Mouse (Mus musculus) liver, adult 2 months (tissue): ENCODE data around the gene Usp48. TPM values are rescaled to one million over a fixed set of nuclear protein-coding genes. Genes with fewer than 3 reads are reported as not detected.

Source experiments
- DNase-seq: peaks from one replicate; pipeline ENCODE4 v3.0.0-alpha.2; 2011; ENCODE audit warnings: low read depth, low spot score; ENCODE audit errors: extremely low read depth
- H3K27ac ChIP-seq: fragments of 200-500 bp; replicated peaks from 2 replicates; pipeline ENCODE4 v1.5.1; 2012; ENCODE audit warnings: low read depth, mild to moderate bottlenecking, control low read depth, inconsistent platforms, low read length; ENCODE audit not compliant: insufficient read depth
- H3K27me3 ChIP-seq: fragments of 200-500 bp; 2 replicates; pipeline ENCODE4 v1.6.1; 2012; ENCODE audit warnings: mild to moderate bottlenecking, moderate library complexity, low read length, inconsistent platforms; ENCODE audit not compliant: control insufficient read depth, insufficient read depth
- H3K36me3 ChIP-seq: fragments of 200-500 bp; 2 replicates; pipeline ENCODE4 v1.6.1; 2012; ENCODE audit warnings: low read length, inconsistent platforms; ENCODE audit not compliant: control insufficient read depth, insufficient read depth
- H3K4me1 ChIP-seq: fragments of 200-500 bp; 2 replicates; pipeline ENCODE4 v1.6.1; 2011; ENCODE audit warnings: low read length; ENCODE audit not compliant: control insufficient read depth, insufficient read depth
- H3K4me3 ChIP-seq: fragments of 200-500 bp; 2 replicates; pipeline ENCODE4 v1.5.1; 2011; ENCODE audit warnings: low read depth, mild to moderate bottlenecking, control low read depth, low read length, moderate library complexity; ENCODE audit not compliant: insufficient read depth
- H3K79me2 ChIP-seq: fragments of 200-500 bp; 2 replicates; pipeline ENCODE4 v1.6.1; 2012; ENCODE audit warnings: inconsistent platforms, mild to moderate bottlenecking, low read length, moderate library complexity; ENCODE audit not compliant: control insufficient read depth, insufficient read depth
- H3K9ac ChIP-seq: fragments of 200-500 bp; 2 replicates; pipeline ENCODE4 v1.6.1; 2012; ENCODE audit warnings: low read depth, mild to moderate bottlenecking, control low read depth, inconsistent platforms, low read length
- CTCF ChIP-seq: fragments of 200-500 bp; IDR thresholded peaks from 2 replicates; pipeline ENCODE4 v1.5.1; 2011; ENCODE audit warnings: low read depth, low read length, control low read depth
- POLR2A ChIP-seq: fragments of 200-500 bp; IDR thresholded peaks from 2 replicates; pipeline ENCODE4 v1.6.1; 2011; ENCODE audit warnings: low read length, control low read depth; ENCODE audit not compliant: insufficient read depth; ENCODE audit errors: extremely low read depth
- WGBS: fragments of 180-500 bp; shearing (Covaris S2); methylation state at CpG from one replicate; pipeline ENCODE4 v1.1.7; 2018; 5-methylcytosine and 5-hydroxymethylcytosine counted together
- polyA plus RNA-seq: library from polyadenylated mRNA; depleted of rRNA; stranded (reverse); fragments of >200 nt; gene quantifications from 2 replicates; pipeline ENCODE4 v1.2.3, GENCODE M21; 2012
- total RNA-seq: library from RNA; depleted of rRNA; stranded (reverse); fragments of >200 nt; gene quantifications from 2 replicates; pipeline ENCODE4 v1.2.3, GENCODE M21; 2014

The Usp48 gene
- total and polyA plus RNA-seq, 2 experiments, result 19.6 to 21.8 TPM

GRCm38 (mm10) chr4:137661078-137661450 lies 67.5 kb downstream of the Usp48 start:
- no peak for DNase-seq
- H3K4me3 ChIP-seq, result no peak overlapping the region
- H3K9ac ChIP-seq, result no peak overlapping the region
- 84% methylated on average over 2 of the region's 2 CpGs for WGBS
- H3K4me1 ChIP-seq, result no peaks in the 10 kb centered on the region
- H3K79me2 ChIP-seq, result no peaks in the 10 kb centered on the region
- no peak overlapping the region for H3K27ac ChIP-seq
- TF ChIP-seq CTCF (no peak), POLR2A (no peak)
- peaks cover 13% of the 10 kb centered on the region for H3K27me3 ChIP-seq
- peaks cover 8% of the 10 kb centered on the region; the same call in 1 of the 2 replicates for H3K36me3 ChIP-seq

DNA sequence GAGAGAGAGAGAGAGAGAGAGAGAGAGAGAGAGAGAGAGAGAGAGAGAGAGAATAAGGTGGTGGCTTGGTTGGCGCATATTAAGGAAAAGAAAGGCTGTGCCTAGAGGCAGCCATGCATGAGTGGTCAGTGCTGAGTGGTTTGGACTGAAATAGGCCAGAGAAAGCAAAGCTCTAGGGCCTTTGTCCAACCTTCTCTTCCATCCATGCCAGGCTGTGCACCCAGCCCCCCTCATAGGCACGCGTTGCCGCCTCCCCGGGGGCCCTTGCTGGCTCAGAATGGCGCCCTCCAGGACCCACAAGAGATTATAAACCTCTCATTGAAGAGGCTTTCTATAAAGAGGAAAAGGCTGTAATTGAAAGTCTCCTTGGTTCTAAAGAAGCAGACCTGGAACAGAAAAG lies 68.0 kb downstream of the Usp48 start:
- Histone ChIP-seq H3K79me2 (no peaks in the 10 kb centered on the region), H3K36me3 (peaks cover 6% of the 10 kb centered on the region; the same call in 1 of the 2 replicates), H3K4me3 (no peak overlapping the region), H3K27me3 (peaks cover 13% of the 10 kb centered on the region), H3K4me1 (no peaks in the 10 kb centered on the region), H3K9ac (no peak overlapping the region), H3K27ac (no peak overlapping the region)
- DNase-seq, result no peak
- TF ChIP-seq CTCF (no peak), POLR2A (no peak)
- 95% methylated on average over 6 of the region's 6 CpGs for WGBS

- Histone ChIP-seq H3K4me3 (no peak overlapping the region), H3K9ac (no peak overlapping the region), H3K79me2 (no peaks in the 10 kb centered on the region), H3K27ac (no peak overlapping the region), H3K27me3 (peaks cover 13% of the 10 kb centered on the region), H3K4me1 (no peaks in the 10 kb centered on the region), H3K36me3 (no peaks in the 10 kb centered on the region)
- TF ChIP-seq CTCF, result no peak
- no peak for TF ChIP-seq POLR2A
- WGBS, result 84% methylated on average over 4 of the region's 4 CpGs
- no peak for DNase-seq
These were observed 69.9 kb downstream of the Usp48 start for GRCm38 (mm10) chr4:137663491-137663890.

DNA sequence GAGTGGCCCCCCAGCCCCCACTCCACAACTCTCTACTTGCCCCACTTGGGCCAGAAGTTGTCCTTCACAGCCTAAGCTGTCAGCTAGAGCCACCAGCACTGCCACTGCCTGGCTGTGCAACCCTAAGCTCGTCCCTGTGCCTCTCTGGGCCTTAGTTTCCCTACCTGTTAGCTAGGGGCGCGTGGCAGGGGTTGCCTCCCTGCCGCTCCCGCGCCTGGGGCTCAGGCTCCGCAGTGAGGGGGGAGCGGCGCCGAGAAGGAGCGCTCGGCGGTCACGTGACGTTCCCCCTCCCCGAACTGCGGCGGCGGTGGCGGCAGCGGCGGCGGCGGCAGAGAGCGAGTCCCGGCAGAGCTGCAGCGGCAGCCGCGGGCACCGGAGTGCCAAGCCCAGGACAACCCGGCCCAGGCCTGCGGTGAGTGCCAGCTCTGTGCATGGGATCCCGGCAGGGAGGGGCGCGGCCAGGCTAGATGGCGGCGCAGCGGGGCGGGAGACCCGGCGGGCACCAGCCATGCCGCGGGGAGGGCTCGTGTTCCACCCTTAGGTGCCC lies 71.0 kb downstream of the Usp48 start, which contains the start of gene Rap1gap:
TSS of gene Rap1gap (plus strand) at position 294 of the 547 bp plus-strand sequence.
- no peak for DNase-seq
- WGBS, result 2% methylated on average over 38 of the region's 44 CpGs
- Histone ChIP-seq H3K79me2 (no peaks in the 10 kb centered on the region), H3K36me3 (no peaks in the 10 kb centered on the region), H3K27ac (no peak within 1 kb of the TSS), H3K4me1 (no peaks in the 10 kb centered on the region), H3K9ac (peak within 1 kb of the TSS; percentile 41; the same call in 1 of the 2 replicates), H3K27me3 (peaks cover 13% of the 10 kb centered on the region), H3K4me3 (peak within 1 kb of the TSS; percentile 33; the same call in 1 of the 2 replicates)
- TF ChIP-seq POLR2A (no peak), CTCF (no peak)

DNA sequence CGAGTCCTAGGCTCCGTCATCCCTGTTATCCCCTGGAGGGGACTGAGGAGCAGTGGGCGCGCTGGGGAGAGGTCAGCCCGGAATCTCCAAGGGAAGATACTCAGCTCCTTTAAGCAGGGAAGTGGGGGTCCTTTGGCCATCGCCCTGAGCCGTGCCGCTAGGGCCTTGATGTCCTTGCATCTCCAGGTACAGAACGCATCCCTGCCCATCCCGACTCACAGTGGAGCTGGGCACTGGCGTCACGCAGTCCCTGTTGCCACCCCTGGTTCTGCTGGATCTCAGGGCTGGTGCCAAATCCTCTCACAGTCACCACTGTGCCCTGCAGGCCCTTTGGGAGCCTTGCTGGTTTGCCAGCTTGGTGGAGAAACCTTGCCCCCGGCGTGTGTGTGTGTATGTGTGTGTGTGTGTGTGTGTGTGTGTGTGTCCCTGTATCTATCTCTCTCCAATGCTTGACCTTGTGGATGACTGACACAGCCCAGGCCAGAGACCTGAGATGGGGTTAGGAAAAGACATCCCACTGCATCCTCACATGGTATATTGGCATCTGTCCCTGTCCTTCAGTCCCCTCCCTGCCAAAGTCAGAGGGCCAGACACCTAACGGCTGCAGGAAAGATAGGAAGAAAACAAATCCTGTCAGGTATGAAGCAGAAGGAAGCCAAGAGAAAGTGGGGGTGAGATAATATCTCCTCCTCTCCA lies 71.6 kb downstream of the Usp48 start:
- Histone ChIP-seq H3K9ac (no peak overlapping the region), H3K4me1 (no peaks in the 10 kb centered on the region), H3K27ac (no peak overlapping the region), H3K36me3 (no peaks in the 10 kb centered on the region), H3K4me3 (peak overlapping the region; percentile 33; the same call in 1 of the 2 replicates), H3K27me3 (peaks cover 13% of the 10 kb centered on the region), H3K79me2 (no peaks in the 10 kb centered on the region)
- DNase-seq, result no peak
- TF ChIP-seq POLR2A, result no peak
- no peak for TF ChIP-seq CTCF
- WGBS, result 14% methylated on average over 15 of the region's 15 CpGs

DNA sequence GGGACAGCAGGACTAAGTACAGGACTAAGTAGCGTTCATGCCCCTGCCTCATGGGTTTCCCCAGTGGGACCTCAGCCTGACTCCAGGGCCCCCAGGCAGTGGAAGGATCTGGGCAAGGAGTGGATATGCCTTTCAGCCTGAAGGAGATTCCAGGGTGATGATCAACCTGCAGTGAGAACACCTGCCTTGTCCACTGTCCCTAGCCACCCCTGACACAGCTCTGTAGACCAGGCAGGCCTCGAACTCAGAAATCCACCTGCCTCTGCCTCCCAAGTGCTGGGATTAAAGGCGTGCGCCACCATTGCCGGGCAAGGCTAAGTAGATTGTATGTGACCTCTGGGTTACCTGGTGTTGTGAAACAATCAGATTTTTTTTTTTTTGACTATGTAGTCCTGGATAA lies 72.2 kb downstream of the Usp48 start:
- H3K27ac ChIP-seq, result no peak overlapping the region
- 82% methylated on average over 5 of the region's 5 CpGs for WGBS
- H3K4me3 ChIP-seq, result no peak overlapping the region
- peaks cover 13% of the 10 kb centered on the region for H3K27me3 ChIP-seq
- H3K79me2 ChIP-seq, result no peaks in the 10 kb centered on the region
- H3K9ac ChIP-seq, result no peak overlapping the region
- no peaks in the 10 kb centered on the region for H3K36me3 ChIP-seq
- DNase-seq, result no peak
- TF ChIP-seq POLR2A (no peak), CTCF (no peak)
- H3K4me1 ChIP-seq, result no peaks in the 10 kb centered on the region
